Mouse (Mus musculus) small intestine, adult 2 months (tissue): Measurements from ENCODE around the gene Mapk8.

ENCODE experiments used
- CTCF ChIP-seq: fragments of 200-500 bp; IDR thresholded peaks from 2 replicates; pipeline ENCODE4 v1.5.1; 2012; ENCODE audit warnings: low read depth, mild to moderate bottlenecking, control low read depth, inconsistent platforms, low read length, moderate library complexity, mixed read lengths; ENCODE audit not compliant: insufficient replicate concordance, insufficient read length; ENCODE audit errors: extremely low read depth
- POLR2A ChIP-seq: fragments of 200-500 bp; IDR thresholded peaks from 2 replicates; pipeline ENCODE4 v1.6.1; 2012; ENCODE audit warnings: low read depth, mild to moderate bottlenecking, control low read depth, inconsistent platforms, low read length, moderate library complexity

GRCm38 (mm10) chr14:33400019-33400418 lies 46.9 kb downstream of the Mapk8 start:
- TF ChIP-seq CTCF: no peak
- no peak for TF ChIP-seq POLR2A
